Mouse (Mus musculus) hindbrain, postnatal 0 days (tissue): ENCODE measurements around the gene Emilin2. TPM values are rescaled to one million over a fixed set of nuclear protein-coding genes. Genes with fewer than 3 reads are reported as not detected.
A peak's percentile ranks its signal among the peaks of the same experiment; 100 is the strongest.

ENCODE experiments used
- ATAC-seq: fragments of 200-750 bp; cut with Nextera tagmentation; 2 replicates; pipeline ENCODE4 v1.8.0; 2017; ENCODE audit warnings: mild to moderate bottlenecking, moderate TSS enrichment, moderate library complexity
- DNase-seq: peaks from one replicate; pipeline ENCODE4 v3.0.0-alpha.2; 2015; ENCODE audit warnings: low spot score
- H3K27ac ChIP-seq: fragments of 300-500 bp; sonication (generic); 2 replicates; pipeline ENCODE4 v1.5.1; 2014; ENCODE audit warnings: mild to moderate bottlenecking
- H3K27me3 ChIP-seq: fragments of 300-500 bp; sonication (generic); 2 replicates; pipeline ENCODE4 v1.6.1; 2014; ENCODE audit warnings: low read length, mixed read lengths; ENCODE audit not compliant: insufficient read depth
- H3K36me3 ChIP-seq: fragments of 300-500 bp; sonication (generic); 2 replicates; pipeline ENCODE4 v1.6.1; 2014; ENCODE audit warnings: low read length, mixed read lengths; ENCODE audit not compliant: insufficient read depth
- H3K4me1 ChIP-seq: fragments of 300-500 bp; sonication (generic); 2 replicates; pipeline ENCODE4 v1.6.1; 2014; ENCODE audit warnings: antibody characterized with exemption, low read length, mixed read lengths; ENCODE audit not compliant: insufficient read depth
- H3K4me2 ChIP-seq: fragments of 300-500 bp; sonication (generic); 2 replicates; pipeline ENCODE4 v1.6.1; 2014; ENCODE audit warnings: low read depth, mild to moderate bottlenecking, low read length, moderate library complexity, mixed read lengths
- H3K4me3 ChIP-seq: fragments of 300-500 bp; sonication (generic); 2 replicates; pipeline ENCODE4 v1.5.1; 2014; ENCODE audit warnings: low read length
- H3K9ac ChIP-seq: fragments of 300-500 bp; sonication (generic); replicated peaks from 2 replicates; pipeline ENCODE4 v1.6.1; 2014; ENCODE audit warnings: mild to moderate bottlenecking, low read length, moderate library complexity, mixed read lengths
- H3K9me3 ChIP-seq: fragments of 300-500 bp; sonication (generic); 2 replicates; pipeline ENCODE4 v1.6.1; 2016; ENCODE audit warnings: low read length, mixed read lengths
- CTCF ChIP-seq: IDR thresholded peaks from 2 replicates; pipeline ENCODE4 v1.5.1; 2016; ENCODE audit warnings: antibody characterized with exemption, control low read depth, low read depth
- WGBS: fragments of 180-500 bp; shearing (Covaris S2); extraction: QIAGEN DNeasy Blood & Tissue Kit; methylation state at CpG from one replicate; pipeline ENCODE4 v1.1.7; 2014; 5-methylcytosine and 5-hydroxymethylcytosine counted together
- polyA plus RNA-seq: library from polyadenylated mRNA; unstranded; fragments of >200 nt; fragmentation: Nextera tagmentation; extraction: Ambion mirVana; gene quantifications from 2 replicates; pipeline ENCODE4 v1.2.1, GENCODE M21; 2015
- total RNA-seq: library from RNA; depleted of rRNA; stranded (reverse); fragments of >200 nt; gene quantifications from 2 replicates; pipeline ENCODE4 v1.2.3, GENCODE M21; 2014

The Emilin2 gene
- total and polyA plus RNA-seq, 2 experiments from 2014 or later = 2.0 to 4.4 TPM

- Histone ChIP-seq H3K9ac (no peak overlapping the region), H3K4me3 (no peak overlapping the region), H3K9me3 (no peaks in the 10 kb centered on the region), H3K4me2 (no peak overlapping the region), H3K4me1 (peaks cover 6% of the 10 kb centered on the region; the same call in 1 of the 2 replicates), H3K27me3 (no peaks in the 10 kb centered on the region), H3K27ac (no peak overlapping the region), H3K36me3 (no peaks in the 10 kb centered on the region)
- DNase-seq (no peak), ATAC-seq (no peak)
- no peak for TF ChIP-seq CTCF
- 81% methylated on average over 14 of the region's 14 CpGs for WGBS
Measured at GRCm38 (mm10) chr17:71256068-71256615, 55.6 kb downstream of the Emilin2 start.

- TF ChIP-seq CTCF = peak; percentile 58
Measured at GRCm38 (mm10) chr17:71254736-71255135, 57.0 kb downstream of the Emilin2 start.

GRCm38 (mm10) chr17:71254106-71254505, 57.7 kb downstream of the Emilin2 start:
- Histone ChIP-seq H3K27ac (no peak overlapping the region), H3K4me3 (no peak overlapping the region), H3K4me2 (no peak overlapping the region), H3K9ac (no peak overlapping the region), H3K36me3 (peaks cover 1% of the 10 kb centered on the region; the same call in 1 of the 2 replicates), H3K9me3 (no peaks in the 10 kb centered on the region), H3K27me3 (no peaks in the 10 kb centered on the region), H3K4me1 (peaks cover 6% of the 10 kb centered on the region; the same call in 1 of the 2 replicates)
- no peak for TF ChIP-seq CTCF
- no peak for ATAC-seq
- DNase-seq = no peak
- WGBS = 88% methylated on average over 5 of the region's 5 CpGs

More at GRCm38 (mm10) chr17:71254736-71255135, 57.0 kb downstream of the Emilin2 start:
- ATAC-seq = no peak
- Histone ChIP-seq H3K27me3 (no peaks in the 10 kb centered on the region), H3K36me3 (no peaks in the 10 kb centered on the region), H3K4me2 (no peak overlapping the region), H3K9ac (no peak overlapping the region), H3K4me1 (peaks cover 6% of the 10 kb centered on the region; the same call in 1 of the 2 replicates), H3K27ac (no peak overlapping the region), H3K9me3 (no peaks in the 10 kb centered on the region), H3K4me3 (no peak overlapping the region)
- 52% methylated on average over 6 of the region's 6 CpGs for WGBS
- peak; percentile 22 for DNase-seq

DNA sequence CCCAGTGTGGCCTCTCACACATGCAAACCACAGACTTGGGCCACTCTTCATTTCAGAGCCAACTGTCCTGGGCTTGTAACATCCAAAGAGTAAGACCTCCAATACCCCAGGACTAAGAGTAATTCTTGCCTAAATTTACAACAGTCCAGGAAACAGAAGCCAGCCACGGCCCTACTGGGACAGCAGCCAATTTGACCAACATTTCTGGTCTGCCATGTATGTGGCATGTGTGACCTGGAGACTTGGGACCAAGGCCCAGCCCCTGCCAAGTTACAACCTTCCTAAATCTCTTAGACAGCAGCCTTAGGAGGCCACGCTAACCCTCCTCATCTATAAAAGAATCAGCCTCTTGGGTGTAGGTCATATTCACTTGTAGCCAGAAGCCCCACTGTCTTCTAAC, 58.4 kb downstream of the Emilin2 start:
- TF ChIP-seq CTCF = no peak
- Histone ChIP-seq H3K36me3 (peaks cover 8% of the 10 kb centered on the region), H3K9me3 (no peaks in the 10 kb centered on the region), H3K4me1 (peaks cover 6% of the 10 kb centered on the region; the same call in 1 of the 2 replicates), H3K9ac (no peak overlapping the region), H3K27me3 (no peaks in the 10 kb centered on the region), H3K27ac (no peak overlapping the region), H3K4me2 (no peak overlapping the region), H3K4me3 (no peak overlapping the region)
- WGBS = 88% methylated on average over 2 of the region's 2 CpGs
- no peak for DNase-seq
- no peak for ATAC-seq

GRCm38 (mm10) chr17:71252101-71252500, 59.7 kb downstream of the Emilin2 start:
- peaks cover 21% of the 10 kb centered on the region for H3K36me3 ChIP-seq
- H3K4me1 ChIP-seq = peaks cover 6% of the 10 kb centered on the region; the same call in 1 of the 2 replicates
- H3K27ac ChIP-seq = peak overlapping the region; percentile 32; the same call in 1 of the 2 replicates
- no peak overlapping the region for H3K4me2 ChIP-seq
- 79% methylated on average over 9 of the region's 9 CpGs for WGBS
- TF ChIP-seq CTCF = no peak
- no peak overlapping the region for H3K9ac ChIP-seq
- ATAC-seq (no peak), DNase-seq (no peak)
- H3K9me3 ChIP-seq = no peaks in the 10 kb centered on the region
- no peak overlapping the region for H3K4me3 ChIP-seq
- no peaks in the 10 kb centered on the region for H3K27me3 ChIP-seq

GRCm38 (mm10) chr17:71251601-71252001, 60.2 kb downstream of the Emilin2 start:
- WGBS = 56% methylated on average over 6 of the region's 6 CpGs
- ATAC-seq (peak; percentile 35; the same call in 1 of the 2 replicates), DNase-seq (peak; percentile 44)
- Histone ChIP-seq H3K36me3 (peaks cover 26% of the 10 kb centered on the region), H3K27ac (peak overlapping the region; percentile 32; the same call in 1 of the 2 replicates), H3K4me3 (no peak overlapping the region), H3K27me3 (no peaks in the 10 kb centered on the region), H3K9me3 (no peaks in the 10 kb centered on the region), H3K9ac (no peak overlapping the region), H3K4me1 (peaks cover 6% of the 10 kb centered on the region; the same call in 1 of the 2 replicates), H3K4me2 (no peak overlapping the region)
- peak; percentile 7; the same call in 1 of the 2 replicates for TF ChIP-seq CTCF
